Mouse (Mus musculus) liver, postnatal 0 days (tissue): Measurements from ENCODE around the gene Arhgap44. TPM values are rescaled to one million over a fixed set of nuclear protein-coding genes. Genes with fewer than 3 reads are reported as not detected.

Experiments used
- ATAC-seq: fragments of 200-750 bp; cut with Nextera tagmentation; 2 replicates; pipeline ENCODE4 v1.8.0; 2017; ENCODE audit warnings: mild to moderate bottlenecking, moderate library complexity
- DNase-seq: peaks from one replicate; pipeline ENCODE4 v3.0.0-alpha.2; 2016
- H3K27ac ChIP-seq: fragments of 300-500 bp; sonication (generic); 2 replicates; pipeline ENCODE4 v1.5.1; 2014; ENCODE audit warnings: antibody characterized with exemption, moderate library complexity, mild to moderate bottlenecking, low read depth
- H3K27me3 ChIP-seq: fragments of 300-500 bp; sonication (generic); 2 replicates; pipeline ENCODE4 v1.6.1; 2014; ENCODE audit warnings: low read length, control low read depth, mixed read lengths; ENCODE audit not compliant: insufficient read depth
- H3K36me3 ChIP-seq: fragments of 300-500 bp; sonication (generic); replicated peaks from 2 replicates; pipeline ENCODE4 v1.6.1; 2014; ENCODE audit warnings: mild to moderate bottlenecking, control low read depth, low read length, moderate library complexity, mixed read lengths; ENCODE audit not compliant: insufficient read depth
- H3K4me1 ChIP-seq: fragments of 300-500 bp; sonication (generic); 2 replicates; pipeline ENCODE4 v1.6.1; 2014; ENCODE audit warnings: antibody characterized with exemption, mild to moderate bottlenecking, control low read depth; ENCODE audit not compliant: insufficient read depth
- H3K4me2 ChIP-seq: fragments of 300-500 bp; sonication (generic); 2 replicates; pipeline ENCODE4 v1.6.1; 2014; ENCODE audit warnings: low read depth, mild to moderate bottlenecking, low read length, moderate library complexity, mixed read lengths
- H3K4me3 ChIP-seq: fragments of 300-500 bp; sonication (generic); 2 replicates; pipeline ENCODE4 v1.5.1; 2014; ENCODE audit warnings: low read depth, low read length
- H3K9ac ChIP-seq: fragments of 300-500 bp; sonication (generic); replicated peaks from 2 replicates; pipeline ENCODE4 v1.6.1; 2014; ENCODE audit warnings: mild to moderate bottlenecking, moderate library complexity
- H3K9me3 ChIP-seq: fragments of 300-500 bp; sonication (generic); 2 replicates; pipeline ENCODE4 v1.6.1; 2016; ENCODE audit warnings: mild to moderate bottlenecking, control low read depth, low read length, mixed read lengths
- CTCF ChIP-seq: sonication (generic); IDR thresholded peaks from 2 replicates; pipeline ENCODE4 v1.5.1; 2016; ENCODE audit warnings: antibody characterized with exemption, low read depth
- EP300 ChIP-seq: IDR thresholded peaks from 2 replicates; pipeline ENCODE4 v1.6.1; 2016; ENCODE audit warnings: antibody characterized with exemption, low read depth, mild to moderate bottlenecking
- WGBS: fragments of 180-500 bp; shearing (Covaris S2); extraction: QIAGEN DNeasy Blood & Tissue Kit; methylation state at CpG from one replicate; pipeline ENCODE4 v1.1.7; 2014; ENCODE audit not compliant: insufficient replicate concordance; 5-methylcytosine and 5-hydroxymethylcytosine counted together
- polyA plus RNA-seq: library from polyadenylated mRNA; unstranded; fragments of >200 nt; fragmentation: Nextera tagmentation; extraction: Ambion mirVana; gene quantifications from 2 replicates; pipeline ENCODE4 v1.2.1, GENCODE M21; 2015

The Arhgap44 gene
- polyA plus RNA-seq, 1 experiment from 2014 or later = 0.62 TPM

DNA sequence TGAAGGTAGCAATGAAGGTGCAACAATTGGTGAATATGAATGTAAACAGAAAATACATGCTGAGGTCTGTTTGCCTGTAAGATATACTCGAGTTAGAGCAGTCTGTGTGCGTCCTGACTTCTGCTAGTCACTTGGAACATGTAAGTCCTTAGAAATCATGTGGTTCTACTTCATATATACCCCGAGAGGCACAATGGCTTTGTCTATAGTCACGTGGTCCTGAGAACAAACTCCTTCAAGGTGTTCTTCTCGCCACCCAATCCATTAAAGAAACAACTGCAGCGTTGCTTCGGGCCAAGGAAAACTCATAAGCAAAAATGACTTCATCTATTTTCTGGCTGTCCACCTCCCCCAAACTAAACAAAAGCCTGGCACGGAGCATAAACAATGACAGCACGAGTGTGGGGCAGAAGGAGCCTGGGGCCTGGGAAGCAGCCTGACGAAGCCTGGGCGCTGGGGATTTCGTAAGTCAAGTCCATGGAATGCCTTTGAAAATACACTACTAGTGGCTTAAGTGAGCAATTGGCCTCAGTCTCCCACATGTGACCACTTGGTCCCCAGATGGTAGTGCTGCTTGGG, 123.2 kb downstream of the Arhgap44 start:
- H3K4me1 ChIP-seq = no peaks in the 10 kb centered on the region
- no peak overlapping the region for H3K4me2 ChIP-seq
- H3K27me3 ChIP-seq = no peaks in the 10 kb centered on the region
- DNase-seq (no peak), ATAC-seq (no peak)
- no peaks in the 10 kb centered on the region for H3K36me3 ChIP-seq
- no peak overlapping the region for H3K9ac ChIP-seq
- no peak overlapping the region for H3K27ac ChIP-seq
- TF ChIP-seq EP300 (no peak), CTCF (no peak)
- 69% methylated on average over 12 of the region's 12 CpGs for WGBS
- H3K9me3 ChIP-seq = no peaks in the 10 kb centered on the region
- H3K4me3 ChIP-seq = no peak overlapping the region

DNA sequence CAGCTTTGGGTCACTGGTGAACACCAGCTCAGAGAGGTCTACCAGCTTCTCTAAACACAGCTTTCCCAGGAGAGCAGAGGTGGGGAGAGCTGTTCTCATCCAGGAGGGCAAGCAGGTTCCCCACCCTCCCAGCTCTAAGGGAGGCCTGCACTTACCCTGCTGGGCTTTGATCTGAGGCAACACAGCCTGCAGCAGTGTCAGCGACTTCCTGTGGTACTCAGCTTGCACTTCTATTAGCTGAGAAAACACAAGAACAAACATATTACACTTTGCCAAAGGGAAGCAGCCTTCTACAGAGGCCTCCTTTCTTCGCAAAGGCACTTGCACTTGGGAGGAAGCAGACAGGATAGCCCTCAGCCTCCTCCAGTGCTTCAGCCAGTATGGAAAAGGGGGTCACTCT, 123.8 kb downstream of the Arhgap44 start:
- ATAC-seq (no peak), DNase-seq (no peak)
- Histone ChIP-seq H3K27me3 (no peaks in the 10 kb centered on the region), H3K27ac (no peak overlapping the region), H3K4me2 (no peak overlapping the region), H3K4me1 (no peaks in the 10 kb centered on the region), H3K9ac (no peak overlapping the region), H3K9me3 (no peaks in the 10 kb centered on the region), H3K4me3 (no peak overlapping the region), H3K36me3 (no peaks in the 10 kb centered on the region)
- TF ChIP-seq CTCF (no peak), EP300 (no peak)
- 21% methylated on average over 2 of the region's 2 CpGs for WGBS

DNA sequence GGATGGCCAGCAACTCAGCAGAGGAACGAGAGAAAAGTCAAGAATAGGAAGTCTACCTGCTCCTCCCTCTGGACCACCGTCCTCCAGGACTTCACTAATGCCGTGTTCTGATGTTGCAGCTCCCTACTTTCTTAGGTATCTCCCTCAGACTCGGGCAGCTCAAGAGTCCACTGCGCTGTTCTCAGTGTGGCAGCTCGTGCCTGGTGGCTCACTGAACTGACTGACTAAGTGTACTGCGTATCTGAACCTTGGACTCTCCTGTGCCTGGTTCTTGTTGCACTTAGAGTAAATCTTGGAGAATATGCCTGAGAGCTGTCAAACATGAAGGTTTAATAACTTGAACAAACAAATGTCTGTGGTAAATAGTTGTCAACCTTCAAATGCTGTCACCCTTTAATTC, 130.5 kb downstream of the Arhgap44 start:
- DNase-seq (no peak), ATAC-seq (no peak)
- no peak overlapping the region for H3K27ac ChIP-seq
- no peaks in the 10 kb centered on the region for H3K9me3 ChIP-seq
- WGBS = 77% methylated on average over 7 of the region's 7 CpGs
- H3K4me2 ChIP-seq = no peak overlapping the region
- no peaks in the 10 kb centered on the region for H3K27me3 ChIP-seq
- H3K36me3 ChIP-seq = no peaks in the 10 kb centered on the region
- no peak overlapping the region for H3K9ac ChIP-seq
- H3K4me3 ChIP-seq = no peak overlapping the region
- H3K4me1 ChIP-seq = no peaks in the 10 kb centered on the region
- TF ChIP-seq CTCF (no peak), EP300 (no peak)

DNA sequence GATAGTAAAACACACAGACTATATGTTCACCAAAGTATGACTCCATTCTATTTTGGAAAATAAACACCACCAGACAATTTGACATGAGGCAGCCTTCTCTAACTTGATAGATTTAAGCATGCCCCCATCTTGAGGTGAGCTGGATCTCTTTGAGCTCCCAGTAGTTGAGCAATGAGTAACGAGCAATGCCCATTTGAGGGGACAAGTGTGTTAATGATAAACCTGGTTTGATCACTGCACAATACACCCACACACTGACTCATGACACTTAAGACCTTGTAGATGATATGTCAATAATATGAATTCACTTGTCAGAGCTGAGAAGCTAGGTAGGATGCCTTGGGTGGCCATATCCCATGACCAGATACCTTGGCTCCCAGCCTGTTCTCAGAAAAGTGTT, 132.6 kb downstream of the Arhgap44 start:
- Histone ChIP-seq H3K36me3 (no peaks in the 10 kb centered on the region), H3K9me3 (no peaks in the 10 kb centered on the region), H3K4me3 (no peak overlapping the region), H3K9ac (no peak overlapping the region), H3K27me3 (no peaks in the 10 kb centered on the region), H3K4me2 (no peak overlapping the region), H3K27ac (no peak overlapping the region), H3K4me1 (no peaks in the 10 kb centered on the region)
- no peak for ATAC-seq
- TF ChIP-seq EP300 = no peak
- no peak for TF ChIP-seq CTCF
- DNase-seq = no peak
- WGBS = 57% methylated on average over 1 of the region's 1 CpGs

DNA sequence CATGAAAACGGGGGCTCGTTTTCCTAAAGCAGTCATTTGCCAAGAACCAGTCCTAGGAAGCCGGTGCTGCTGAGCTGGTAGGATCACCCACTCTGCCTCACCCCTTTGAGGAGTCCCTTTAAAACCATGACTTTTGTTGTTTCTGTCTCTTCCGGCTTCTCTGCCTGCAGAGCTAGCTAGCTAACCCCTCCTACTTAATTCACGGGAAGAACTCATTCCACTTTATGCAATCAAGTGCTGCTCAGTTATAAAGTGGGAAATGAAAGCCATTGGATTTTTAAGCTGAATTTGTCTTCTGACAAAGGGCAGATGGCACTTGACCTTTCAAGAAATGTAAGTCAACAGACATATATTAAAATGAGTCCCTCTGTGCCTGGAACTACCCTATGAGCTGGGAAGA, 134.7 kb downstream of the Arhgap44 start:
- no peak for ATAC-seq
- no peak overlapping the region for H3K27ac ChIP-seq
- no peak overlapping the region for H3K4me3 ChIP-seq
- no peaks in the 10 kb centered on the region for H3K27me3 ChIP-seq
- TF ChIP-seq CTCF (no peak), EP300 (no peak)
- no peak overlapping the region for H3K9ac ChIP-seq
- H3K4me1 ChIP-seq = no peaks in the 10 kb centered on the region
- WGBS = 77% methylated on average over 5 of the region's 5 CpGs
- no peaks in the 10 kb centered on the region for H3K9me3 ChIP-seq
- H3K36me3 ChIP-seq = no peaks in the 10 kb centered on the region
- no peak overlapping the region for H3K4me2 ChIP-seq
- no peak for DNase-seq

DNA sequence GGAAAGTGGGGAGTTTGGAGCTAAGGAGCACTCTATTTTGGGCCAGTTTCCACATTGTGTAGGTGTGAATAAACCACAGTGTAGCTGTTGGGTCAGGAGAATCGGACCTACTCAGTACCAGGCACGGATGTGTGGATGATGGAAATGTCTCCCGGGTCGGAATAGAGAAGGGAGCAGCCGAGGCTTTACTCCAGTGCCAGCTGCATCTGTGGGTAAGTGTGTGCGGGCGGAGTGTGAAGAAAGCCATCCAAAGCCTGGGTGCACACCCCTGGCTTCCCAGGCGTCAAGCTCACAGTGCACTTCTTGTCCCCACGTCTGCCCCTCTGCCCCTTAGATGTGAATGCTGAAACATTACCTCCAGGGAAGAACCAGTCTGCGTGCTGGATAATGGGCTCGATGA, 140.0 kb downstream of the Arhgap44 start:
- TF ChIP-seq EP300 = no peak
- no peak for TF ChIP-seq CTCF
- H3K9me3 ChIP-seq = no peaks in the 10 kb centered on the region
- H3K4me3 ChIP-seq = no peak overlapping the region
- no peaks in the 10 kb centered on the region for H3K36me3 ChIP-seq
- H3K27me3 ChIP-seq = no peaks in the 10 kb centered on the region
- no peaks in the 10 kb centered on the region for H3K4me1 ChIP-seq
- no peak overlapping the region for H3K9ac ChIP-seq
- DNase-seq (no peak), ATAC-seq (no peak)
- H3K4me2 ChIP-seq = no peak overlapping the region
- 80% methylated on average over 11 of the region's 11 CpGs for WGBS
- H3K27ac ChIP-seq = no peak overlapping the region

DNA sequence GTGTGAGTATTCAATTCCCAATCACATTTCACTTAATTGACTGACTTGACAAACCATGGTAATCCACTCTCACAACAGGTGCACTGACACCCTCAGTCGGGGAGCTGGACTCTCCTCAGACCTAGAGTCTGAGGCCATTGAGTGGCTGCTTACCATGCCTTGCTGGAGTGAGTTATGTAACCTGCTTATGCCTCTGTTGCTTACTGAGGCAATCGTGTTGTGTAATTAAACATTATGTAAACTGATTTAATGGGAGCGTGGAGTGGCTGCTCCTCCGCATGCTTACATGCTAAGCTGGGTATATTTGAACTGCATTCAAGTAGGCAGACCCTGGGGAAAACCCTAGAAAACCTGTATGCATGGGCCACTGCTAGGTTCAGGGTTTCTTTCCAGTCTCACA, 142.0 kb downstream of the Arhgap44 start:
- Histone ChIP-seq H3K9me3 (no peaks in the 10 kb centered on the region), H3K4me1 (no peaks in the 10 kb centered on the region), H3K36me3 (no peaks in the 10 kb centered on the region), H3K4me2 (no peak overlapping the region), H3K9ac (no peak overlapping the region), H3K27ac (no peak overlapping the region), H3K27me3 (no peaks in the 10 kb centered on the region), H3K4me3 (no peak overlapping the region)
- ATAC-seq = no peak
- DNase-seq = no peak
- WGBS = 76% methylated on average over 4 of the region's 4 CpGs
- TF ChIP-seq CTCF = no peak
- no peak for TF ChIP-seq EP300
